Mouse (Mus musculus) thymus, adult 2 months (tissue): ENCODE data around the gene Gnb1.

Source experiments
- CTCF ChIP-seq: fragments of 200-500 bp; IDR thresholded peaks from 2 replicates; pipeline ENCODE4 v1.5.1; 2012; ENCODE audit warnings: mild to moderate bottlenecking, control low read depth, low read length, moderate library complexity, borderline replicate concordance; ENCODE audit not compliant: control insufficient read depth, poor library complexity, insufficient read depth; ENCODE audit errors: extremely low read depth
- POLR2A ChIP-seq: fragments of 200-500 bp; IDR thresholded peaks from 2 replicates; pipeline ENCODE4 v1.6.1; 2012; ENCODE audit warnings: mild to moderate bottlenecking, low read length, control low read depth, moderate library complexity; ENCODE audit not compliant: control insufficient read depth, poor library complexity, insufficient read depth; ENCODE audit errors: extremely low read depth

DNA sequence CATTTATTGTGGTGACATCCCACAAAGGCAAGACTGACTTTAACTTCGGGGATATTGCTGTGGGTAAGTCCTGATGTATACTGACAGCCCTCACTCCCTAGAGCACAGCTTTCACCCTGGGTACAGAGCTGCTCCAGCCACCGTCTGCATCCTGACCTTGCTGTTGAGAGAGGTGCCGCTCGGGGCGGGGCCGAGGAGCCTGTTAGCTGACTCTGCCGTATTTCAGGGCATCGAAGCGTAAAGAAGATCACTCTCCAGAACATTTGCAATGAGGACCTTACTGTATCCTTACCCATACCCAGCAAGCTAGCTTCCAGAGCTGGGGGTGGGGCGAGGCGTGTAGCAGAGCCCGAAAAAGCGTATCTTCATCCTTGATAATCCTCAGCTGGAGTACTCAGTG is 28.1 kb upstream of the Gnb1 start:
- TF ChIP-seq POLR2A (no peak), CTCF (no peak)
